Mouse (Mus musculus): ENCODE measurements at regions not wholly inside any gene's neighbourhood (a gene's known extent, or its start where the extent isn't known, plus 50 kb on each side); places are given as distances from the start of the nearest gene placed in this dataset.
"Not testable (repeated sequence)": the region's sequence is repeated elsewhere in the genome, so short reads cannot be mapped to it uniquely, and the experiment has no call there.

DNA sequence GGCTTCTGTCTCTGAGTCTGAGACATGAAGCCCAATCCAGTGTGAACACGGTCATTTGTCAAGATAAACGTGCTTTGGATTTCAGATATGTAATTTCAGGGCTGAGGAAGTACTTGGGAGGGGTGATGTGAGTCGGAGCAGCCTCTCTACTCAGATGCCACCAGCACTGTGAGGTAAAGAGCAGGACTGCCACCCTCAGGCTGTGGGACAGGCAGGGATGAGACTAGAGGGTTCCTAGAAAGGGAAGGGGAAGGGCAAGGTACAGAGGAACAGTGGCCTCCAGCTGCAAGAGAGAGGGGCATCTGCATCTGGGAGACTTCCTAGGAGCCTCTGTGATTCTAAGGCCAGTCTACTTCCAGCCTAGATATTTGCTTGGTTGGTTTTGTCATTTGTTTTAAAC is 78.7 kb upstream of the Csrp2 start:
- H3K4me1 ChIP-seq (ENCODE audit: control insufficient read depth, insufficient read depth, low read length): no peaks in the 10 kb centered on the region
- no peak for DNase-seq
- H3K27ac ChIP-seq: no peak overlapping the region
- no peaks in the 10 kb centered on the region for H3K36me3 ChIP-seq (ENCODE audit: control insufficient read depth, insufficient read depth, low read length)
- 31% methylated on average over 3 of the region's 3 CpGs for WGBS
- no peaks in the 10 kb centered on the region for H3K27me3 ChIP-seq (ENCODE audit: control insufficient read depth, insufficient read depth, low read length)
- no peak for TF ChIP-seq CTCF (IDR thresholded peaks at IDR 0.05)
- no peak for TF ChIP-seq POLR2A (IDR thresholded peaks at IDR 0.05; ENCODE audit: insufficient read depth, low read depth, low read length)
- TF ChIP-seq EP300 (IDR thresholded peaks at IDR 0.05; ENCODE audit: insufficient read depth, low read depth, low read length): no peak
- no peaks in the 10 kb centered on the region for H3K79me2 ChIP-seq (replicated peaks; ENCODE audit: control insufficient read depth, insufficient read depth, low read length)
- intact Hi-C loops (cut with DNase I): loop anchor here (5.0 kb wide), 1 partner anchor 56 kb away; no protein-coding TSS in a partner anchor
- H3K9ac ChIP-seq (ENCODE audit: low read depth, low read length): no peak overlapping the region
- H3K4me3 ChIP-seq: no peak overlapping the region

DNA sequence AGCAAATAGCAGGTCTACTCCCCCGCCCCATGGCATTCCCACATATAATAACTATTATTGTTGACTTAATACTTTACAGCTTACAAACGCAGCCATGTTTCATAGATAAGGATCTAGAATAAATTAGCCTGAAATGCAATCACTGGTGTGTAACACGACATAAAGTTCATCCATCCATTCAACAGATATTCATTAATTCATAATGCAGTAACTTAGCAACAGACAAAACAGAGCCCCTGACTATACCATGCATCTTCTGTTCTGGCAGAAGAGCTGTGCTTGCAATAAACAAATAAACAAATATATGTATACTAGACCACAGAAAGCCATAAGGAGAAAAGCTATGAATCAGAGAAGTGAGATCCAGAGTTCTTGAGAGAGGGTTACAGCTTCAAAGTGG is 77.9 kb upstream of the Csrp2 start:
- TF ChIP-seq EP300 (IDR thresholded peaks at IDR 0.05; ENCODE audit: insufficient read depth, low read depth, low read length) (no peak), CTCF (IDR thresholded peaks at IDR 0.05) (no peak), POLR2A (IDR thresholded peaks at IDR 0.05; ENCODE audit: insufficient read depth, low read depth, low read length) (no peak)
- Histone ChIP-seq H3K4me3 (no peak overlapping the region), H3K27me3 (ENCODE audit: control insufficient read depth, insufficient read depth, low read length) (no peaks in the 10 kb centered on the region), H3K4me1 (ENCODE audit: control insufficient read depth, insufficient read depth, low read length) (no peaks in the 10 kb centered on the region), H3K79me2 (replicated peaks; ENCODE audit: control insufficient read depth, insufficient read depth, low read length) (no peaks in the 10 kb centered on the region), H3K36me3 (ENCODE audit: control insufficient read depth, insufficient read depth, low read length) (no peaks in the 10 kb centered on the region), H3K9ac (ENCODE audit: low read depth, low read length) (no peak overlapping the region), H3K27ac (no peak overlapping the region)
- intact Hi-C loops (cut with DNase I): loop anchor here (5.0 kb wide), 1 partner anchor 56 kb away; no protein-coding TSS in a partner anchor
- WGBS: 78% methylated on average over 3 of the region's 3 CpGs
- DNase-seq: no peak

DNA sequence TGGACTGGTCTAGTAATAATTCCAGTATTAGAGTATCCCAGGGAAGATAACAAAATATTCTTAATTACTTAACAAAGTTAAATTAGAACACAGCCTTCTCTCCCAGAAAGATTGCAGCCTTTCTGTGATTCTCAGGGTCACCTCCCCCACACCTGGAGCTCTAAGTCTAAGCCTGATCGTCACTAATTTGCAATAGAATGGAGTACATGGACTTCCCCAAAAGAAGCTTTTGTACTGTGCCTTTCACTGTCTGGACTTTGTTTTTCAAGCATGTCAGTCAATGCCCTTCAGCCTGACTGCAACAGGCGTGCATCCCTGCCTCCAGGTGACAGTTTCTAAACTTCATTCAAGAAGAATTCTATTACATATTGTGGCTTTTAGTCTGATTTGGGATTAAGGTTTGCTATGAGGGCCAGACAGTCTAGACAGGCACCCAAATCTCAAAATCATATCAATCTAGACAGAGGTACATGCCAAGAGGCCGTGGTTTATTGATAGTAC is 64.9 kb upstream of the Csrp2 start:
- H3K79me2 ChIP-seq (replicated peaks; ENCODE audit: control insufficient read depth, insufficient read depth, low read length); DNase-seq; H3K4me3 ChIP-seq; H3K27ac ChIP-seq; H3K9ac ChIP-seq (ENCODE audit: low read depth, low read length); H3K36me3 ChIP-seq (ENCODE audit: control insufficient read depth, insufficient read depth, low read length); intact Hi-C loops (cut with DNase I); H3K27me3 ChIP-seq (ENCODE audit: control insufficient read depth, insufficient read depth, low read length); H3K4me1 ChIP-seq (ENCODE audit: control insufficient read depth, insufficient read depth, low read length): not testable (repeated sequence)
- WGBS: 77% methylated on average over 3 of the region's 3 CpGs

DNA sequence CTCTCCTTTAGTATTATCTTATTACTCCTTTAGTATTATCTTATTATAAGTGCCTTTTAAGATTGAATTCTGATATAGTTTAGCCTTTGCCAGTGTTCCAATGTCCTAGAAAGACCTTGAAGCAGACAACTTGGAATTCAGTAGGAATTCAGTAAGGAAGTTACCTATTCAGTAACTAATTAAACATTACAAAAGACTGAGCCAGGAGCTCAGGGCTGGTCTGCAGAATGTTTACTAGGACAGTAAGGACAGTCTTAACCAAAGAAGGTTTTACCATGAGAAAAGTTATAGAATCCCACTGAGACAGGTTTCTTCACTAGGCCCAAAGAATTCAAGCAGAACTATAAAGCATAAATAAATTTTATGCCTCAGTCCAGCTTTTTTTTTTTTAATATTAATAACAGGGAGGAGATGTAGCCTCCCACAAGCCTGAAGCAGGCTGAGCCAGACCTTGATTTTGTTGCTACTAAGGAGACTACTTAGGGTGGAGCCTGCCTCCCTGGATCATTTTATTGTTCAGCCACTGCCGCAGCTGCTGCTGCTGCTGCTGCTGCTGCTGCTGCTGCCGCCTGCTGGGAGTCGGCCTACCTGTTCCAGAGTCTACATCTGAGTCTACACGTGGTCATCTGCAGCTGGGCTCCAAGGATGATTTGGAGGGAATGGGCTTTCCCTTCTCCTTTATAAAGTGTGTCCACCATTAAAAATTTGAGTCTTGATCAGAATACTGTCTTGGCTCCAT is 63.8 kb upstream of the Csrp2 start:
- H3K4me3 ChIP-seq; H3K9ac ChIP-seq (ENCODE audit: low read depth, low read length); H3K79me2 ChIP-seq (replicated peaks; ENCODE audit: control insufficient read depth, insufficient read depth, low read length); H3K4me1 ChIP-seq (ENCODE audit: control insufficient read depth, insufficient read depth, low read length); DNase-seq; intact Hi-C loops (cut with DNase I); H3K27me3 ChIP-seq (ENCODE audit: control insufficient read depth, insufficient read depth, low read length); H3K36me3 ChIP-seq (ENCODE audit: control insufficient read depth, insufficient read depth, low read length); H3K27ac ChIP-seq: not testable (repeated sequence)
- 47% methylated on average over 4 of the region's 4 CpGs for WGBS

DNA sequence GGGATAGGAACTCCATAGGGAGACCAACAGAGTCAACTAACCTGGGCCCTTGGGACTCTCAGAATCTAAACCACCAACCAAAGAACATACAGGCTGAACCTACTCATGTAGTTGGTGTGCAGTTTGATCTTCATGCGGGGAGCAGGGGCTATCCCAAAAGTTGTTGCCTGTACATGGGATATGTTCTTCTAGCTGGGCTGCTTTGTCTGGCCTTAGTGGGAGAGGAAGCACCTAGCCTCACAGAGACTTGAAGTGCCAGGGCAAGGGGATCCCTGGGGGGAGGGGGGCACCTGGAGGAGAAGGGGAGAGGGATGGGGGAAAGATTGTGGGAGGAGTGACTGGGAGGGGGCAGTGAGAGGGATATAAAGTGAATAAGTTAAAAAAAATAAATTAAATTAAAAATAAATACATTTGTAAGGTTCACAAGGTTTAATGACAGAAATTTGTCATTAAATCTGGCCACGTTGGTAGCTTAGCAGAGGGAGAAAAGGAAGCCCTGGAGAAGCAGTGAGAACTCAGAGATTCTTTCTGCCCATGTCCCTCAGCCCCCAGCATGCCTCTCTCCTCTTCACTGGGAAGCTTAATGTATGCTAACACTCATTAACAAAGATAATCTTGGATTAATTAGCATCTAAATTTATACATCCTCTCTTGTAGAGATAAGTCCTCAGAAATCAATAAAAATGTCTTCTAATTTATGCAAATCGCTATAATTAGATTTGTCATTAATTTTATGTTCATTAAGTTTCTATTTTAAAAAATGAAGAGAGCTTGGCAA is 62.1 kb upstream of the Csrp2 start:
- no peak overlapping the region for H3K27ac ChIP-seq
- H3K4me3 ChIP-seq: no peak overlapping the region
- intact Hi-C loops (cut with DNase I): no loop called here
- H3K9ac ChIP-seq (ENCODE audit: low read depth, low read length): no peak overlapping the region
- no peaks in the 10 kb centered on the region for H3K27me3 ChIP-seq (ENCODE audit: control insufficient read depth, insufficient read depth, low read length)
- no peaks in the 10 kb centered on the region for H3K79me2 ChIP-seq (replicated peaks; ENCODE audit: control insufficient read depth, insufficient read depth, low read length)
- H3K36me3 ChIP-seq (ENCODE audit: control insufficient read depth, insufficient read depth, low read length): no peaks in the 10 kb centered on the region
- TF ChIP-seq POLR2A (IDR thresholded peaks at IDR 0.05; ENCODE audit: insufficient read depth, low read depth, low read length): no peak
- no peak for TF ChIP-seq EP300 (IDR thresholded peaks at IDR 0.05; ENCODE audit: insufficient read depth, low read depth, low read length)
- no peak for TF ChIP-seq CTCF (IDR thresholded peaks at IDR 0.05)
- WGBS: 80% methylated on average over 3 of the region's 3 CpGs
- no peak for DNase-seq
- peaks cover 1% of the 10 kb centered on the region; the same call in 1 of the 2 replicates for H3K4me1 ChIP-seq (ENCODE audit: control insufficient read depth, insufficient read depth, low read length)

DNA sequence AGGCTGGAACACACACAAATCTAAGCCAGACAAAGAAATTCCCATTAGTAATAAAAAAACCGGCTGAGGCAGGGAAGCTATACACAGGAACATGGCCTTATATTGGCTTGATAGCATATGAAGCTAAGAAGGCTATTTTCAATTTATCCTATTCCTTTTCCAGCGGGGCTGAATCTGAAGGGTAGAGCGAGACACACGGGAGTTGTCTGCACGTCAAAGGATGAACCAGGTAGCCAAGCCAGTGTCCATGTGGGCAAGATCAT is 61.6 kb upstream of the Csrp2 start:
- Histone ChIP-seq H3K9ac (ENCODE audit: low read depth, low read length) (no peak overlapping the region), H3K4me1 (ENCODE audit: control insufficient read depth, insufficient read depth, low read length) (peaks cover 1% of the 10 kb centered on the region; the same call in 1 of the 2 replicates), H3K27ac (no peak overlapping the region), H3K27me3 (ENCODE audit: control insufficient read depth, insufficient read depth, low read length) (no peaks in the 10 kb centered on the region), H3K4me3 (no peak overlapping the region), H3K79me2 (replicated peaks; ENCODE audit: control insufficient read depth, insufficient read depth, low read length) (no peaks in the 10 kb centered on the region), H3K36me3 (ENCODE audit: control insufficient read depth, insufficient read depth, low read length) (no peaks in the 10 kb centered on the region)
- TF ChIP-seq CTCF (IDR thresholded peaks at IDR 0.05) (no peak), POLR2A (IDR thresholded peaks at IDR 0.05; ENCODE audit: insufficient read depth, low read depth, low read length) (no peak), EP300 (IDR thresholded peaks at IDR 0.05; ENCODE audit: insufficient read depth, low read depth, low read length) (no peak)
- intact Hi-C loops (cut with DNase I): no loop called here
- no peak for DNase-seq
- 83% methylated on average over 5 of the region's 5 CpGs for WGBS

Data from heart, adult 2 months (tissue).